Mouse (Mus musculus) brain, embryonic 14.5 days (tissue): ENCODE measurements at regions not wholly inside any gene's neighbourhood (a gene's known extent, or its start where the extent isn't known, plus 50 kb on each side); places are given as distances from the start of the nearest gene placed in this dataset.

Experiments
- DNase-seq: peaks from one replicate; pipeline ENCODE4 v3.0.0-alpha.2; 2011; ENCODE audit warnings: low read depth
- CTCF ChIP-seq: fragments of 200-500 bp; IDR thresholded peaks from 2 replicates; pipeline ENCODE4 v1.5.1; 2012; ENCODE audit warnings: inconsistent platforms, mild to moderate bottlenecking, moderate library complexity, borderline replicate concordance; ENCODE audit not compliant: insufficient read depth, insufficient read length; ENCODE audit errors: extremely low read depth
- POLR2A ChIP-seq: fragments of 200-500 bp; IDR thresholded peaks from 2 replicates; pipeline ENCODE4 v1.6.1; 2012; ENCODE audit warnings: mild to moderate bottlenecking, inconsistent platforms, borderline replicate concordance; ENCODE audit not compliant: poor library complexity, insufficient read depth, insufficient read length, severe bottlenecking; ENCODE audit errors: extremely low read depth

GRCm38 (mm10) chr2:75406721-75407455 is 252.2 kb upstream of the Hnrnpa3 start:
- peak; percentile 52 for DNase-seq
- TF ChIP-seq POLR2A: no peak
- TF ChIP-seq CTCF: no peak

GRCm38 (mm10) chr2:75407560-75407959 is 251.5 kb upstream of the Hnrnpa3 start:
- DNase-seq: peak; percentile 88

GRCm38 (mm10) chr2:75408016-75408415 is 251.0 kb upstream of the Hnrnpa3 start:
- TF ChIP-seq CTCF (no peak), POLR2A (no peak)
- peak; percentile 50 for DNase-seq

More at GRCm38 (mm10) chr2:75407560-75407959, 251.5 kb upstream of the Hnrnpa3 start:
- TF ChIP-seq POLR2A (no peak), CTCF (no peak)

- no peak for DNase-seq
- no peak for TF ChIP-seq POLR2A
Measured at GRCm38 (mm10) chr2:75409806-75410205, 249.3 kb upstream of the Hnrnpa3 start.

GRCm38 (mm10) chr2:75412735-75413134 is 246.3 kb upstream of the Hnrnpa3 start:
- TF ChIP-seq CTCF (no peak), POLR2A (no peak)
- no peak for DNase-seq

- no peak for TF ChIP-seq POLR2A
- TF ChIP-seq CTCF: no peak
- DNase-seq: no peak
Measured at GRCm38 (mm10) chr2:75418689-75419088, 240.4 kb upstream of the Hnrnpa3 start.

- DNase-seq: no peak
- TF ChIP-seq POLR2A (no peak), CTCF (no peak)
Measured at GRCm38 (mm10) chr2:75419142-75419541, 239.9 kb upstream of the Hnrnpa3 start.

GRCm38 (mm10) chr2:75422798-75423685 is 236.0 kb upstream of the Hnrnpa3 start:
- TF ChIP-seq CTCF: no peak
- TF ChIP-seq POLR2A: no peak
- DNase-seq: peak; percentile 85

- DNase-seq: peak; percentile 85
- TF ChIP-seq POLR2A (no peak), CTCF (no peak)
Measured at GRCm38 (mm10) chr2:75423872-75424271, 235.2 kb upstream of the Hnrnpa3 start.

GRCm38 (mm10) chr2:75424363-75424762 is 234.7 kb upstream of the Hnrnpa3 start:
- TF ChIP-seq POLR2A (no peak), CTCF (no peak)
- peak; percentile 70 for DNase-seq

GRCm38 (mm10) chr2:75424911-75425310 is 234.2 kb upstream of the Hnrnpa3 start:
- DNase-seq: peak; percentile 61
- TF ChIP-seq CTCF (no peak), POLR2A (no peak)
